26 mouse cellular contexts compared by ENCODE assay signal in the genomic region with DNA sequence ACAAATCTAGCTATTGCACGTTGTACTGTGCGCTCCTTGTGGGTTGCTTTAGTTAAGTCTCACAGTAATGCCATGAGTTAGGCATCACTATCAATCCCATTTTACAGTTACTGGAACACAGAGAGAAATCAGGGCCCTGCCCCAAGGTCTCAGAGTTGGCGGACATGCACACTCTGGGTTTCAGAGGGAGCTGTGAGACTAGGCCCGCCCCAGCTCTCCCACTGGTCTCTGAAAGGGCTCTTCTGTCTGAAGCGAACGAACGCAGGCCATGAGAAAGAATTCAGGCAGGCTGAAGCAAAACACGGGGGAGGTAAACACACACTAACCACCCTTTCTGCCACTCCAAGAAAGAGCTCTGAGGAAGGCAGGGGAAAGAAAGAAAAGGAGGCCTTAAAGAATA. TPM values are rescaled to one million over a fixed set of nuclear protein-coding genes. Genes with fewer than 3 reads are reported as not detected.
DNase-seq lines count a peak whose midpoint lies in the region; ATAC-seq lines count a peak whose summit lies in the region.
"Had no signal": no experiment of that assay in that cellular context is flagged by ENCODE, and none has a peak within 500 bp of the region (broad histone marks: within the 10 kb centered on the region; RNA-seq: fewer than 3 reads in every experiment).

No protein-coding gene starts in this region.

- no peak overlapping the region for H3K4me3 ChIP-seq in neural tube, embryonic 15.5 days (replicated peaks)
- H3K4me3 ChIP-seq: forebrain, embryonic 15.5 days; gastrocnemius, adult 2 months; heart, adult 2 months; heart, embryonic 15.5 days; hindbrain, embryonic 12.5 days; limb, embryonic 13.5 days; neural tube, embryonic 13.5 days had no signal

- no peak for DNase-seq in frontal cortex, postnatal 10 days (ENCODE audit: low spot score in 2 of 2)
- DNase-seq in neural tube, embryonic 10.5 days (ENCODE audit: extremely low spot score, low spot score): no peak
- peak; percentile 29 for DNase-seq in brain, adult 2 months (ENCODE audit: low read depth, low spot score)
- DNase-seq in testis, postnatal 10 days (ENCODE audit: low spot score): peak; percentile 68
- no peak for DNase-seq in heart, postnatal 10 days
- DNase-seq in left cerebral cortex, adult 8-10 months (ENCODE audit: low spot score in 2 of 2): no peak
- DNase-seq: cerebellum, adult 18-20 months; cerebellum, postnatal 36 days; gastrocnemius, adult 2 months; heart, adult 2 months; thymus, postnatal 36 days had no signal

- no peaks in the 10 kb centered on the region for H3K9me3 ChIP-seq in neural tube, embryonic 15.5 days (replicated peaks)
- H3K9me3 ChIP-seq: forebrain, embryonic 15.5 days; heart, embryonic 15.5 days; hindbrain, embryonic 12.5 days; limb, embryonic 13.5 days; neural tube, embryonic 13.5 days had no signal

- WGBS in neural tube, embryonic 15.5 days: 70% methylated on average over 8 of the region's 8 CpGs

- H3K27ac ChIP-seq in neural tube, embryonic 15.5 days (replicated peaks): 0 out of 2 replicates have a peak overlapping the region, but pooled peaks have one; percentile 28
- H3K27ac ChIP-seq: forebrain, embryonic 15.5 days; gastrocnemius, adult 2 months; heart, adult 2 months; heart, embryonic 15.5 days; hindbrain, embryonic 12.5 days; limb, embryonic 13.5 days; liver, embryonic 14.5 days had no signal

- intact Hi-C loops in heart, postnatal 10 days (cut with DNase I): no loop called here

- H3K27me3 ChIP-seq in neural tube, embryonic 15.5 days (replicated peaks): no peaks in the 10 kb centered on the region
- H3K27me3 ChIP-seq: forebrain, embryonic 15.5 days; heart, embryonic 15.5 days; hindbrain, embryonic 12.5 days; limb, embryonic 13.5 days; neural tube, embryonic 13.5 days had no signal

- no peaks in the 10 kb centered on the region for H3K36me3 ChIP-seq in neural tube, embryonic 15.5 days
- H3K36me3 ChIP-seq: forebrain, embryonic 15.5 days; heart, embryonic 15.5 days; hindbrain, embryonic 12.5 days; limb, embryonic 13.5 days; neural tube, embryonic 13.5 days had no signal

- H3K9ac ChIP-seq in neural tube, embryonic 15.5 days (replicated peaks): no peak overlapping the region
- H3K9ac ChIP-seq: forebrain, embryonic 15.5 days; heart, embryonic 15.5 days; hindbrain, embryonic 12.5 days; limb, embryonic 13.5 days; liver, embryonic 14.5 days; neural tube, embryonic 13.5 days had no signal

- no peaks in the 10 kb centered on the region for H3K4me1 ChIP-seq in neural tube, embryonic 15.5 days
- H3K4me1 ChIP-seq: forebrain, embryonic 15.5 days; heart, embryonic 15.5 days; hindbrain, embryonic 12.5 days; limb, embryonic 13.5 days; neural tube, embryonic 13.5 days had no signal

- peak; percentile 27; the same call in 1 of the 2 replicates for ATAC-seq in frontal cortex, adult (ENCODE audit: low TSS enrichment)
- no peak for ATAC-seq in neural tube, embryonic 15.5 days (ENCODE audit: low FRiP score)
- ATAC-seq: forebrain, embryonic 15.5 days; lung, postnatal 0 days had no signal

- H3K4me2 ChIP-seq in neural tube, embryonic 15.5 days: no peak overlapping the region
- H3K4me2 ChIP-seq: forebrain, embryonic 15.5 days; heart, embryonic 15.5 days; hindbrain, embryonic 12.5 days; limb, embryonic 13.5 days; neural tube, embryonic 13.5 days had no signal

RNA-seq across cellular contexts. Expression of gene Tectb, which starts 21.9 kb away (rescaled TPM):
- not detected in 2 replicates for polyA plus RNA-seq in neural tube, embryonic 15.5 days (2015; fragmentation: Nextera tagmentation; extraction: Ambion mirVana)
- under 1 TPM in 1 of 2 experiments, not detected in 1; 0.31 TPM for total RNA-seq in heart, postnatal 10 days (2021)
- total RNA-seq in left cerebral cortex, adult 8-10 months (2022): under 1 TPM in 2 of 4 experiments, not detected in 2; 0.21 TPM
- total RNA-seq: gastrocnemius, adult 2 months; layer of hippocampus, postnatal 36 days; megakaryocyte, adult 5-6 weeks had no signal
- polyA plus RNA-seq: heart, embryonic 15.5 days; intestine, embryonic 14.5 days; kidney, embryonic 14.5 days; large intestine, adult 2 months; limb, embryonic 13.5 days; spleen, adult 2 months had no signal

RNA-seq across cellular contexts. Expression of gene Gpam, which starts 31.6 kb away (rescaled TPM):
- 18.1 and 18.9 TPM in 2 replicates for polyA plus RNA-seq in neural tube, embryonic 15.5 days (2015; fragmentation: Nextera tagmentation; extraction: Ambion mirVana)
- total RNA-seq in heart, postnatal 10 days (2021): 100 to 1,000 TPM; 128 to 164 TPM
- total RNA-seq in left cerebral cortex, adult 8-10 months (2022): 10 to 100 TPM; 42.7 to 58.3 (median 51.8) TPM

Comparison
In these comparisons a context has a peak if more than half of its experiments do, and no peak if none do; other contexts are left out.
1. DNase-seq: peak in brain, adult 2 months (single experiment) and testis, postnatal 10 days (single experiment); none in frontal cortex, postnatal 10 days (0 of 2), neural tube, embryonic 10.5 days (single experiment), heart, postnatal 10 days (0 of 2) and left cerebral cortex, adult 8-10 months (0 of 2).